Mouse (Mus musculus) testis, adult 2 months (tissue): ENCODE data around the gene Tymp.

Experiments
- CTCF ChIP-seq: fragments of 200-500 bp; IDR thresholded peaks from 2 replicates; pipeline ENCODE4 v1.5.1; 2012; ENCODE audit warnings: low read depth, mild to moderate bottlenecking, inconsistent platforms, low read length, moderate library complexity; ENCODE audit not compliant: control insufficient read depth, insufficient read depth, insufficient replicate concordance
- POLR2A ChIP-seq: fragments of 200-500 bp; IDR thresholded peaks from 2 replicates; pipeline ENCODE4 v1.6.1; 2012; ENCODE audit warnings: low read depth, mild to moderate bottlenecking, inconsistent platforms, low read length, moderate library complexity; ENCODE audit not compliant: control insufficient read depth

DNA sequence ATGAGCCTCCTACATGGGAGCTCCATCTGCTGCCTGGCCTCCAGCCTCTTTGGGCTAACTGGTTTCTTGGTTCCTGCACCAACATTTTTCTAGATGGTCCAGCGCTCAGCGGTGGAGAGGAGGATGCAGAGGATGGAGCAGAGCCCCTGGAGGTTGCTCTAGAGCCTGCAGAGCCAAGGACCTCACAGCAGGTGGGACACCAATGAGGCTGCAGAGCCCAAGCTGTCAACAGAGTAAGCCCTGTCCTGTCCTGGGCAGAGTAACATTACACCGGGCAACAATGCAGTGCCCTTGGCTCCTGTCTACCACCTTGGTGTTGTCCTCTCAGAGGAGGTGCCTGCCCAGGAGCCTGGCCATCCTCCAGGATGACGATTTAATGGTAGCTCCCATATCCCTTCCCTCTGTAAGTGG lies 11.7 kb downstream of the Tymp start:
- no peak for TF ChIP-seq CTCF
- TF ChIP-seq POLR2A, result no peak
